Mouse (Mus musculus): ENCODE data around the gene Vmn1r34. TPM values are rescaled to one million over a fixed set of nuclear protein-coding genes. Genes with fewer than 3 reads are reported as not detected.

Vmn1r34 gene
- polyA plus RNA-seq (2012; rRNA removed): not detected in 2 replicates

DNA sequence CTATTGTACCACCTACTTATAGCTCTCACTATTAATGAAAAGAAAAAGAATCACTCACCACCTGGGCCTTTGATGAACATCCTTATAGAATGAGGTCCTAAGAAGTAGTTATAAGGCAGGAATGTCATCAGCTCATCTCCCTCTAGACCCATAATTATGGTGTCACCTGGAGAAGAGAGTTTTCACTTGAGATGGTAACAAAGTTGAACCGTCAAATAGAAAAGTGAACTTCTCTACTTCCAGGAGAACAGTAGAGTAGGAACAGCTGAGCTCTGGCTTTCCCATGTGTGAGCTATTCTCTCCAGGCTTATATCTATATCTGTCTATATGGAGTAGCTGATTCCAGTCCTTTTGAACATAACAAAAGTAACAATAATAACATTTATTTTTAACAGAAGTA lies at the start of gene Vmn1r34:
Vmn1r34 (minus strand) TSS at position 101 of the 400 bp plus-strand sequence.

DNA sequence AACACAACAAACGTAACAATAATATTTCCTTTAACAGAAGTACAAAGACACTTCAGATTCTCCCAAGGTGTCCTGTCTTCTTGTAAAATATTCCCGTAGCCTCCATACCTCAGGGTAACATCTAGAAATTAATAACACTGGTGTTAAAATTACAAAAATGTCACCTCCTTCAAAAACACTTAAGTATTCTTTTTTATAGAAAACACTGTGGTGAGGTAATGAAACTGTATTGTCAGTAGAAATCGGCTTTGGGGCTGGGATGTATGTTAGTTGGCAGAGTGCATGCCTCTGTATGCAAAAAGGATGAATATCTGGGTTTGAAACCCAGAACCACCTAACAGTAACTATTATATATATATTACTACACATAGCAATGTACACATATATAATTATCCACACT lies 42.1 kb upstream of the Vmn1r34 start, which contains the start of gene Vmn1r35:
Vmn1r35 (minus strand) TSS at position 101 of the 400 bp plus-strand sequence.

DNA sequence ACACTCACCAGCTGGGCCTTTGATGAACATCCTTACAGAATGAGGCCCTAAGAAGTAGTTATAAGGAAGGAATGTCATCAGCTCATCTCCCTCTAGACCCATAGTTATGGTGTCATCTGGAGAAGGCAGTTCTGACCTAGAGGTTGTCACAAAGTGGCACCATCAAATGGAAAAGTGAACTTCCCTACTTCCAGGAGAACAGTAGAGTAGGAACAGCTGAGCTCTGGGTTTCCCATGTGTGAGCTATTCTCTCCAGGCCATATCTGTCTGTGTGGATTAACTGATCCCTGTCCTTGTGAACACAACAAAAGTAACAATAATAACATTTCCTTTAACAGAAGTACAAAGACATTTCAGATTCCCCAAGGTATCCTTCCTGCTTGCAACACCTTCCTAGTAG lies 25.5 kb downstream of the Vmn1r34 start, which contains the start of gene Vmn1r33:
Vmn1r33 (minus strand) TSS at position 101 of the 400 bp plus-strand sequence.

Other genes starting within 250 kb of the Vmn1r34 start
- gene Mad2l1, start 108.5 kb downstream of the Vmn1r34 start, polyA plus RNA-seq (2012; rRNA removed): 2.9 and 4.2 TPM in 2 replicates
- gene Vmn1r32, start 83.8 kb downstream of the Vmn1r34 start, polyA plus RNA-seq (2012; rRNA removed): not detected in 2 replicates
- not detected in 2 replicates for gene Vmn1r33, start 25.6 kb downstream of the Vmn1r34 start, polyA plus RNA-seq (2012; rRNA removed)
- not detected in 2 replicates for gene Vmn1r35, start 42.0 kb upstream of the Vmn1r34 start, polyA plus RNA-seq (2012; rRNA removed)
- gene Vmn1r36, start 75.3 kb upstream of the Vmn1r34 start, polyA plus RNA-seq (2012; rRNA removed): not detected in 2 replicates
- gene Vmn1r37, start 85.5 kb upstream of the Vmn1r34 start, polyA plus RNA-seq (2012; rRNA removed): not detected in 2 replicates
- gene Vmn1r38, start 138.7 kb upstream of the Vmn1r34 start, polyA plus RNA-seq (2012; rRNA removed): not detected in 2 replicates
- gene Vmn1r39, start 166.7 kb upstream of the Vmn1r34 start, polyA plus RNA-seq (2012; rRNA removed): not detected in 2 replicates

Data from colon, adult 2 months (tissue).